8 mouse cellular contexts compared by ENCODE assay signal in genomic region chr5:64959843-64960230, GRCm38 (mm10). TPM values are rescaled to one million over a fixed set of nuclear protein-coding genes. Genes with fewer than 3 reads are reported as not detected.
DNase-seq lines count a peak whose midpoint lies in the region; ATAC-seq and TF ChIP-seq lines count a peak whose summit lies in the region.

Gene Tlr6 (minus strand): TSS chr5:64960097.

- H3K4me3 ChIP-seq in kidney, adult 2 months (ENCODE audit: insufficient read depth, low read depth, low read length): peak within 1 kb of the TSS; percentile 33; the same call in 1 of the 2 replicates
- no peak within 1 kb of the TSS for H3K4me3 ChIP-seq in hindbrain, embryonic 11.5 days (ENCODE audit: low read depth, low read length)

- no peak within 1 kb of the TSS for H3K9ac ChIP-seq in hindbrain, embryonic 11.5 days (ENCODE audit: low read depth, low read length)

- no peaks in the 10 kb centered on the region for H3K9me3 ChIP-seq in hindbrain, embryonic 11.5 days (ENCODE audit: control insufficient read depth, low read length)

- H3K4me1 ChIP-seq in kidney, adult 2 months (ENCODE audit: control insufficient read depth, insufficient read depth, low read length): no peaks in the 10 kb centered on the region
- H3K4me1 ChIP-seq in hindbrain, embryonic 11.5 days (replicated peaks; ENCODE audit: control insufficient read depth, insufficient read depth, low read length): no peaks in the 10 kb centered on the region

- no peaks in the 10 kb centered on the region; the same call in 1 of the 2 replicates for H3K27me3 ChIP-seq in kidney, adult 2 months (replicated peaks; ENCODE audit: control insufficient read depth, insufficient read depth, low read length)
- H3K27me3 ChIP-seq in hindbrain, embryonic 11.5 days (ENCODE audit: control insufficient read depth, insufficient read depth, low read length): no peaks in the 10 kb centered on the region

- no peak for TF ChIP-seq POLR2A in kidney, adult 2 months (IDR thresholded peaks at IDR 0.05; ENCODE audit: low read depth, low read length)

- 60% methylated on average over 13 of the region's 13 CpGs for WGBS in kidney, adult 2 months
- WGBS in hindbrain, embryonic 11.5 days: 88% methylated on average over 13 of the region's 13 CpGs

- no peaks in the 10 kb centered on the region for H3K36me3 ChIP-seq in kidney, adult 2 months (ENCODE audit: control insufficient read depth, insufficient read depth, low read length)
- H3K36me3 ChIP-seq in hindbrain, embryonic 11.5 days (ENCODE audit: control insufficient read depth, insufficient read depth, low read length): no peaks in the 10 kb centered on the region

- intact Hi-C loops in heart, postnatal 25 days (cut with DNase I): loop anchor here (10.0 kb wide), 2 partner anchors 75 to 665 kb away; no protein-coding TSS in a partner anchor

- no peak within 1 kb of the TSS for H3K4me2 ChIP-seq in hindbrain, embryonic 11.5 days (replicated peaks; ENCODE audit: low read depth, low read length)

- peak; percentile 93 for DNase-seq in heart, adult 11 months
- DNase-seq in heart, postnatal 25 days (ENCODE audit: low spot score): no peak
- DNase-seq in c-Kit-positive CD71-positive TER-119-positive erythroid progenitor cells, embryonic 14.5 days (ENCODE audit: low spot score): peak; percentile 73
- DNase-seq in kidney, adult 2 months: peak; percentile 74
- DNase-seq in lung, postnatal 10 days: peak; percentile 77
- peak; percentile 72 for DNase-seq in testis, postnatal 10 days (ENCODE audit: low spot score)
- DNase-seq in hindbrain, embryonic 11.5 days (ENCODE audit: low spot score): no peak

- peak within 1 kb of the TSS; percentile 27; the same call in 1 of the 2 replicates for H3K27ac ChIP-seq in kidney, adult 2 months (ENCODE audit: insufficient read depth, low read depth, low read length)
- no peak within 1 kb of the TSS for H3K27ac ChIP-seq in hindbrain, embryonic 11.5 days (ENCODE audit: low read depth, low read length)

- TF ChIP-seq CTCF in kidney, adult 2 months (conservative IDR thresholded peaks at IDR 0.05; ENCODE audit: insufficient read depth, insufficient read length, low read depth, low read length): no peak

- peak; percentile 7 for ATAC-seq in CD4-positive, CD25-positive, alpha-beta regulatory T cell, adult 4 months
- ATAC-seq in hindbrain, embryonic 11.5 days (ENCODE audit: low FRiP score): no peak

RNA-seq across cellular contexts. Expression of gene Tlr6, which starts in this region (rescaled TPM):
- total RNA-seq in heart, postnatal 25 days (2021): 1 to 10 TPM in 1 of 2 experiments, under 1 TPM in 1; 0.73 to 1.1 TPM
- 1 to 10 TPM; 5.6 to 8.7 TPM for polyA plus RNA-seq in CD4-positive, CD25-positive, alpha-beta regulatory T cell, adult 4 months (2017; shearing (Covaris generic))
- 0.33 and 0.41 TPM in 2 replicates for polyA plus RNA-seq in kidney, adult 2 months (2012; rRNA removed)
- polyA plus RNA-seq in hindbrain, embryonic 11.5 days (2014; fragmentation: Nextera tagmentation; extraction: Ambion mirVana): 0.77 and 1.1 TPM in 2 replicates

Comparison
In these comparisons a context has a peak if more than half of its experiments do, and no peak if none do; other contexts are left out.
1. DNase-seq: peak in heart, adult 11 months (single experiment), c-Kit-positive CD71-positive TER-119-positive erythroid progenitor cells, embryonic 14.5 days (single experiment), lung, postnatal 10 days (single experiment) and testis, postnatal 10 days (single experiment); none in heart, postnatal 25 days (single experiment) and hindbrain, embryonic 11.5 days (single experiment).
2. Peak in DNase-seq, H3K4me3 ChIP-seq and H3K27ac ChIP-seq in kidney, adult 2 months; RNA of the gene not detected or under 1 TPM.